Mouse (Mus musculus): ENCODE results near the gene Tas2r143. TPM values are rescaled to one million over a fixed set of nuclear protein-coding genes. Genes with fewer than 3 reads are reported as not detected.

The Tas2r143 gene
- polyA plus RNA-seq, 1 experiment from 2014 or later, result not detected

- no peak for ATAC-seq (ENCODE audit: low FRiP score, low TSS enrichment)
- 40% methylated on average over 11 of the region's 11 CpGs for WGBS
- no peaks in the 10 kb centered on the region for H3K9me3 ChIP-seq (ENCODE audit: control insufficient read depth, low read length)
- no peak for TF ChIP-seq CTCF (IDR thresholded peaks at IDR 0.05; ENCODE audit: low read depth)
- TF ChIP-seq EP300 (optimal IDR thresholded peaks at IDR 0.05), result no peak
- H3K4me1 ChIP-seq (replicated peaks; ENCODE audit: control insufficient read depth, insufficient read depth), result peaks cover 15% of the 10 kb centered on the region
- H3K4me3 ChIP-seq (ENCODE audit: low read depth, low read length), result no peak overlapping the region
- H3K9ac ChIP-seq (ENCODE audit: low read length), result no peak overlapping the region
- peak overlapping the region; percentile 1; the same call in 1 of the 2 replicates for H3K4me2 ChIP-seq (replicated peaks; ENCODE audit: low read depth)
- peak; percentile 39 for DNase-seq (ENCODE audit: low spot score)
- H3K27me3 ChIP-seq (ENCODE audit: control insufficient read depth, insufficient read depth, low read length), result no peaks in the 10 kb centered on the region
- H3K27ac ChIP-seq (replicated peaks), result 0 out of 2 replicates have a peak overlapping the region, but pooled peaks have one; percentile 1
- H3K36me3 ChIP-seq (ENCODE audit: control insufficient read depth, insufficient read depth, low read length), result peaks cover 23% of the 10 kb centered on the region
These were observed 45.7 kb upstream of the Tas2r143 start for GRCm38 (mm10) chr6:42354076-42355019.

- ATAC-seq (ENCODE audit: low FRiP score, low TSS enrichment) (no peak), DNase-seq (ENCODE audit: low spot score) (no peak)
- no peak overlapping the region for H3K4me3 ChIP-seq (ENCODE audit: low read depth, low read length)
- H3K27me3 ChIP-seq (ENCODE audit: control insufficient read depth, insufficient read depth, low read length), result no peaks in the 10 kb centered on the region
- no peak overlapping the region for H3K9ac ChIP-seq (ENCODE audit: low read length)
- H3K4me1 ChIP-seq (replicated peaks; ENCODE audit: control insufficient read depth, insufficient read depth), result peaks cover 15% of the 10 kb centered on the region
- H3K36me3 ChIP-seq (ENCODE audit: control insufficient read depth, insufficient read depth, low read length), result peaks cover 27% of the 10 kb centered on the region
- 87% methylated on average over 6 of the region's 6 CpGs for WGBS
- TF ChIP-seq EP300 (optimal IDR thresholded peaks at IDR 0.05) (no peak), CTCF (IDR thresholded peaks at IDR 0.05; ENCODE audit: low read depth) (no peak)
- no peak overlapping the region for H3K27ac ChIP-seq (replicated peaks)
- H3K9me3 ChIP-seq (ENCODE audit: control insufficient read depth, low read length), result no peaks in the 10 kb centered on the region
- no peak overlapping the region for H3K4me2 ChIP-seq (replicated peaks; ENCODE audit: low read depth)
These were observed 44.7 kb upstream of the Tas2r143 start for GRCm38 (mm10) chr6:42355366-42355765.

GRCm38 (mm10) chr6:42355794-42356600, 44.0 kb upstream of the Tas2r143 start:
- TF ChIP-seq CTCF (IDR thresholded peaks at IDR 0.05; ENCODE audit: low read depth), result no peak
- no peak for TF ChIP-seq EP300 (optimal IDR thresholded peaks at IDR 0.05)
- Histone ChIP-seq H3K4me3 (ENCODE audit: low read depth, low read length) (no peak overlapping the region), H3K4me1 (replicated peaks; ENCODE audit: control insufficient read depth, insufficient read depth) (peaks cover 12% of the 10 kb centered on the region)

GRCm38 (mm10) chr6:42356913-42357312, 43.1 kb upstream of the Tas2r143 start:
- Histone ChIP-seq H3K9ac (ENCODE audit: low read length) (no peak overlapping the region), H3K4me1 (replicated peaks; ENCODE audit: control insufficient read depth, insufficient read depth) (peaks cover 7% of the 10 kb centered on the region), H3K4me2 (replicated peaks; ENCODE audit: low read depth) (no peak overlapping the region), H3K27ac (replicated peaks) (peak overlapping the region; percentile 40; the same call in 1 of the 2 replicates), H3K27me3 (ENCODE audit: control insufficient read depth, insufficient read depth, low read length) (no peaks in the 10 kb centered on the region), H3K4me3 (ENCODE audit: low read depth, low read length) (no peak overlapping the region), H3K9me3 (ENCODE audit: control insufficient read depth, low read length) (no peaks in the 10 kb centered on the region), H3K36me3 (ENCODE audit: control insufficient read depth, insufficient read depth, low read length) (peaks cover 41% of the 10 kb centered on the region)
- DNase-seq (ENCODE audit: low spot score) (peak; percentile 54), ATAC-seq (ENCODE audit: low FRiP score, low TSS enrichment) (peak; percentile 85)
- TF ChIP-seq CTCF (IDR thresholded peaks at IDR 0.05; ENCODE audit: low read depth) (no peak), EP300 (optimal IDR thresholded peaks at IDR 0.05) (no peak)
- 70% methylated on average over 5 of the region's 5 CpGs for WGBS

More at GRCm38 (mm10) chr6:42355794-42356600, 44.0 kb upstream of the Tas2r143 start:
- 91% methylated on average over 13 of the region's 13 CpGs for WGBS
- Histone ChIP-seq H3K9me3 (ENCODE audit: control insufficient read depth, low read length) (no peaks in the 10 kb centered on the region), H3K4me2 (replicated peaks; ENCODE audit: low read depth) (no peak overlapping the region), H3K27me3 (ENCODE audit: control insufficient read depth, insufficient read depth, low read length) (no peaks in the 10 kb centered on the region), H3K27ac (replicated peaks) (no peak overlapping the region), H3K9ac (ENCODE audit: low read length) (no peak overlapping the region), H3K36me3 (ENCODE audit: control insufficient read depth, insufficient read depth, low read length) (peaks cover 33% of the 10 kb centered on the region)
- no peak for DNase-seq (ENCODE audit: low spot score)
- ATAC-seq (ENCODE audit: low FRiP score, low TSS enrichment), result no peak

- H3K36me3 ChIP-seq (ENCODE audit: control insufficient read depth, insufficient read depth, low read length), result peaks cover 41% of the 10 kb centered on the region
- ATAC-seq (ENCODE audit: low FRiP score, low TSS enrichment), result no peak
- no peak for TF ChIP-seq EP300 (optimal IDR thresholded peaks at IDR 0.05)
- TF ChIP-seq CTCF (IDR thresholded peaks at IDR 0.05; ENCODE audit: low read depth), result no peak
These were observed 42.1 kb upstream of the Tas2r143 start for GRCm38 (mm10) chr6:42357901-42358300.

More at GRCm38 (mm10) chr6:42357901-42358300, 42.1 kb upstream of the Tas2r143 start:
- Histone ChIP-seq H3K9me3 (ENCODE audit: control insufficient read depth, low read length) (no peaks in the 10 kb centered on the region), H3K27ac (replicated peaks) (no peak overlapping the region), H3K4me3 (ENCODE audit: low read depth, low read length) (no peak overlapping the region), H3K4me1 (replicated peaks; ENCODE audit: control insufficient read depth, insufficient read depth) (peaks cover 2% of the 10 kb centered on the region), H3K4me2 (replicated peaks; ENCODE audit: low read depth) (no peak overlapping the region), H3K9ac (ENCODE audit: low read length) (no peak overlapping the region), H3K27me3 (ENCODE audit: control insufficient read depth, insufficient read depth, low read length) (no peaks in the 10 kb centered on the region)
- WGBS, result 64% methylated on average over 6 of the region's 6 CpGs
- no peak for DNase-seq (ENCODE audit: low spot score)
